Mouse (Mus musculus): Measurements from ENCODE around the gene Map4. TPM values are rescaled to one million over a fixed set of nuclear protein-coding genes. Genes with fewer than 3 reads are reported as not detected.
A peak's percentile ranks its signal among the peaks of the same experiment; 100 is the strongest.
"Not testable (repeated sequence)": the region's sequence is repeated elsewhere in the genome, so short reads cannot be mapped to it uniquely, and the experiment has no call there.

Gene Map4
- total RNA-seq, 2 experiments from 2014 or later: 376 to 378 TPM

DNA sequence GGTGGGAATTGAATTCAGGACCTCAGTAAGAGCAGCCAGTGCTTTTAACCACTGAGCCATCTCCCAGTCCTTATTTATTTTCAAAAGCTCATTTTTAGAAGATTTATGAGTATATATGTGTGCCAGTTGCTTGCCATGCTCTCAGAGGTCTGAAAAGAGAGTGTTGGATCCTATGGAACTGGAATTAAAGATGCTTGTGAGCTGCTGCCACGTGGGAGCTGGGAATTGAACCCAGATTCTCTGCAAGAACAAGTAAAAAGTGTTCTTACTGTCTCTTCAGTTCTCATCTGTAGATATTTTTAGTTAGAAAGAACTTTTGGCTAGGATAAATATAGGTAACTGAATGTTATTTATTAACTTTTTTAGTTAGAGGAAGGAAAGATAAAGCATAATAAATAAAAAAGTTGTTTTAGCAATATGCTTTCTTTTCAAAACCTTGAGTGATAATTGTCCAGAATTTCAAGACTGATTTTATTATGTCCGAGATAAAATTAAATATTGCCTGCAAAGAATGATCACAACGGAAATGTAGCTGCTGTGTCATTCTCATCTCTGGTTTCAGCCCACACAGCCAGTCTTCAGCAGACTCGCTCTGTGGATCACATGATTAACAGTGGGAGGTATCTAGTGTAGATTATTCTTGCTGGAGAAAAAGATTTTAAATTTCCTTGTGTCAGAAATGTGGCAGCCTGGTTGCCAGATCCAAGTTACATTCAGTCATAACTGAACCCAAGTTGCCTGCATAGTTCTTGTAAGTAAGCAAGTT is 37.3 kb downstream of the Map4 start:
- DNase-seq (ENCODE audit: low spot score in 2 of 2): peak; percentile 25 to 26
- intact Hi-C loops (cut with DNase I): no loop called here

DNA sequence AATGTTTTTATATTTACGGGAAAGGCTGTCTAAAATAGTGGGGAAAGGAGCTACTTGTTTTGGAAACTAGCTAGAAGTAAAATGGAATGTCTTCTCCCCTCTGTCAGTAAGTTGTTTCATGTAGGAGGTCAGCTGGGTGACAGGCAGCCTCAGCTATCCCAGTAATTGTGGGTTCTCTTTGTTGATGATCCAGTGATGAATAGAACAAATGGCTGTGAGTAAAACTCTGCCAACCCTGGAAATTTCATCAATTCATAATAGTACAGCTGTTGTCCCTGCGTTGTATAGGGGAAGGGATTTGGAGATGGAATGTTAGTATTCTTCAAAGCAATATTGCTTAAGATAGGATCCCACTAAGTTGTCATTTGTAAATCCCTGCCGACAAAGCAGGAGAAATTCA is 37.9 kb downstream of the Map4 start:
- DNase-seq (ENCODE audit: low spot score in 2 of 2): no peak
- intact Hi-C loops (cut with DNase I): no loop called here

DNA sequence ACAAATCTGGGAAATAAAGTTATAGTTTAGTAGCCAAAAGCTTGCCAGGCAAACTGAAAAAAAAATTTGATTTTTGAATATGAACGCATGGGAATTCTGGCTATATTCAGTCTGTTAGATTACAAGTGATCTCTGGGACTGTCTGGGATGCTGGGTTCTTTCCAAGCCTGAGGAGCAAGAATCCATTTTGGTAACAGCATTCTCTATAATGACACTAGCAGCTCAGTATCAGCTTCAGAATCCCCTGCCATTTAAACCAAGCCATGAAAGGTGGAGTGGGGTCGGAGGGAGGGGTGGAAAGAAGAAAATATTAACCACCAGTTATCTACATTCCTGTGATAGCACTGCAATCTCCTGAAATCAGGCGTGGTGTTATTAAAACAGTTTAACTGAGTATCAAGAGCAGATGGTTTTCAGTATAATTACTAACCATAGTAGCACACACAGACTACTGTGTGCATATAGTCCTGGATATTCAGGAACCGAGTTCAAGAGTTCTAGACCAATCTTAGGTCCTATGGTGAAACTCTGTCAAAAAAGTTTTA is 38.6 kb downstream of the Map4 start:
- intact Hi-C loops (cut with DNase I): no loop called here
- DNase-seq (ENCODE audit: low spot score in 2 of 2): no peak

DNA sequence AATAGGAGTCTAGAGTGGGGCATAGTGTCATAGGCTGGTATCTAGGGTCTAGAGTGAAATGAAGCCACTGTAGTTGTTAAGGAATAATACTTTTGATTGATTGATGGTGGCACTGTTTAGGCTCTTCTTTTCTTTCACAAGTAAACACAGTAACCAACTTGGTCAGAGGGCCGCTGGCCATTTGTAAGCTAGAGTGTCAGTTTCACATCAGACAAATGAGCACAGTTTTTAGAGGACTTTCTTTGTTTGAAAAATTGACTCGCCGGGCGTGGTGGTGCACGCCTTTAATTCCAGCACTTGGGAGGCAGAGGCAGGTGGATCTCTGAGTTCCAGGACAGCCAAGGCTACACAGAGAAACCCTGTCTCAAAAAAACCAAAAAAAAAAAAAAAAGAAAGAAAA is 40.5 kb downstream of the Map4 start:
- DNase-seq (ENCODE audit: low spot score in 2 of 2); intact Hi-C loops (cut with DNase I): not testable (repeated sequence)

DNA sequence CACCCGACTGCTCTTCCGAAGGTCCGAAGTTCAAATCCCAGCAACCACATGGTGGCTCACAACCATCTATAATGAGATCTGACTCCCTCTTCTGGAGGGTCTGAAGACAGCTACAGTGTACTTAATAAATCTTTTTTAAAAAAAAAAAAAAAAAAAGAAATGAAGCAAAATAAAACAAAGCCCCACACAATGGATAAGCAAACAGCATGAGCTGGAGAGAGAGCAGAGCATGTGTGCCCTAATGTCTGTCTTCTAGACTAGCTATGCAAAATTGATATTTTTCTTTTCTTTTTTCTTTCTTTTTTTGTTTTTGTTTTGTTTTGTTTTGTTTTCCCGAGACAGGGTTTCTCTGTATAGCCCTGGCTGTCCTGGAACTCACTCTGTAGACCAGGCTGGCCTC is 49.0 kb downstream of the Map4 start:
- intact Hi-C loops (cut with DNase I): loop anchor here (5.0 kb wide), 2 partner anchors 48 to 83 kb away; partner anchors contain the start of gene Map4
- DNase-seq (ENCODE audit: low spot score in 2 of 2): not testable (repeated sequence)

DNA sequence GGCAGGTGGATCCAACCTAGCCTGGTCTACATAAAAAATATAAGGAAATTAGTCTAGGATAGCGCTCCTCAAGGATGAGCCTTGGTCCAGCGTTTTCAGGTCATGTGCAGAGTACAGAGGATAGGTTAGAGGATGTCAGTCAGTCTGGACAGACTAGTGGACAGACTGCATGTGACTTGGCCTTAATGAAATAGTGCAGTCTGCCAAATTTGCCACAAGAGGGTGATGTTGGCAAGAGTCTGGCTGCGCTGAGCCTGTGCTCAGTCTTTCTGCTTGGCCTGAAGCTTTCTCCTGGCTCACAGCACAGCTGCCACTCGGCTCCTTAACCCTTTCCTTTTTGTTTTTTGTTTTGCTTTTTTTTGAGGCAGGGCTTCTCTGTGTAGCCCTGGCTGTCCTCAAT is 54.2 kb downstream of the Map4 start:
- intact Hi-C loops (cut with DNase I): loop anchor here (5.0 kb wide), 2 partner anchors 67 to 87 kb away; no protein-coding TSS in a partner anchor
- peak; percentile 80 to 84 for DNase-seq (ENCODE audit: low spot score in 2 of 2)

DNA sequence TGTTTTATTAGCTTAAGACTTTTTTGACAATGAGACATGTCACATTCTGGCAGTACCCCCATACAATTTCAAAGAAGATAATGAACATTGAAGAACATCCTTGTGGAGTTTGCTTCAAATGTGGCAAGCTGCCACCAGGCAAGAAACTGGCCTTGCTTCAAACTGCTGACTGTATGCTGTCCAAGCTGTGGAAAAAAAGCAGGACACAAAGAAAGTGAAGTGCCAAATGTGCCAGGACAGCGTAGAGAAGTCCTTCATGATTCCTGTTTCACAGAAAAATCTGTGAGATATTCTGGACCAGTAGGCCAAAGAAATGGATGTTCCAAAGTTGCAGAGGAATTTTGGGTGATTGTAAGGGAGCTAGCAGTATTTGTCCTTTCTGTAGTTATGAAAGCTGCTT is 57.8 kb downstream of the Map4 start:
- intact Hi-C loops (cut with DNase I): loop anchor here (5.0 kb wide), 2 partner anchors 63 to 83 kb away; no protein-coding TSS in a partner anchor
- DNase-seq (ENCODE audit: low spot score in 2 of 2): peak in 1 of 2 experiments; percentile 29

DNA sequence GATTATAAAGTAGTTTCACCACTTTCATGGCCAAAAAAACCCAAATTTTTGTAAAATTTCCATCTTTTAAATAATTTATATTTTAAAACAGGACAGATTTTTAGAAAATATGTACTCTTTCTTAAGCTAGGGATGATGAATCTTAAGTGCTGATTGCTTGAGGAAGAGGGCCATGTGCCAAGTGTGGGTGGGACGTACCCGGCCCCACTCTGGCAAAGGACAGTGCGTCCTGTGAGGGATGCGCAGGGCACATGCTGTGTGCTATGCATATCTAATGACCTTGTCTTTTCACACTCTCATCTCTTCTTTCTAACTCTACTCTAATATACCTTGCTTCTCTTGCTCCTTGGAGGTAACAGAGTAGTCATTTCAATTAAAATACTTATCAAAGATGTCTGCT is 66.2 kb downstream of the Map4 start:
- intact Hi-C loops (cut with DNase I): no loop called here
- DNase-seq (ENCODE audit: low spot score in 2 of 2): peak; percentile 42 to 66

DNA sequence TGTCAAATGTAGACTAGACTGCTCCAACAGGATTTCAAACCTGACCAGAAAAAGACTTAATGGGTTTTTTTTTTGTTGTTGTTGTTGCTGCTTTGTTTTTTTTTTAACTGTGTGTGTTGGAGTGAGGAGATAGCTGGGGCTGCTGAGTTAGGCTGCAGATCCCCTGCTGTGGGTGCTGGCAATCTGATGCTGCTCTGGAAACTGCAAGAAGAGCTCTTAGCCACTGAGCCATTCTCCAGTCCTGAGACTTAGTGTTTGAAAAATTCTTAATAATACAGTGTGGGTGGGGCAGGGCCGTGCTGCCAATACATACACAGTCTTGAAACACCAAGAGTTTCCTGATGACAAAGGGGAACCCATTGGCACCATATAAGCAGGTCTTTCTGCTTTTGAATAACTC is 70.7 kb downstream of the Map4 start:
- no peak for DNase-seq (ENCODE audit: low spot score in 2 of 2)
- intact Hi-C loops (cut with DNase I): no loop called here

DNA sequence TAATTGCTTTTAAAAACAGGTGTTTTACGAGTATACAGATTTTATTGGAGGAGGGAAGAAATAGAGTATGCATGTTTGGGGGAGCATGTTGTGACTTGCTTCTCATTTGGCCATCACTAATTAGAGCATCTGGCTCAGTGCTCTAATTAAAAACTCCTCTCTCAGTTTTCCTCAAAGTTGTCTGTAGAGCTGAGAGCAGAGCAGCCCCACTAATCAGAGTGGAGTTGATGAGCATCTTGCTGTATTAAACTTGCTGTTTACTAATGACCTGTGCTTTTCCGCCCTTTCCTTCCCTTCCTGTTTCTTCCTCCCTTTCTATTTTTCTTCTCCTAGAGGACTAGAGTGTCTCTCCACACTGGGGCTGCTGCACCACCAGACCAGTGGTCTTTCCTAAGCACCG is 71.2 kb downstream of the Map4 start:
- DNase-seq (ENCODE audit: low spot score in 2 of 2): no peak
- intact Hi-C loops (cut with DNase I): no loop called here

DNA sequence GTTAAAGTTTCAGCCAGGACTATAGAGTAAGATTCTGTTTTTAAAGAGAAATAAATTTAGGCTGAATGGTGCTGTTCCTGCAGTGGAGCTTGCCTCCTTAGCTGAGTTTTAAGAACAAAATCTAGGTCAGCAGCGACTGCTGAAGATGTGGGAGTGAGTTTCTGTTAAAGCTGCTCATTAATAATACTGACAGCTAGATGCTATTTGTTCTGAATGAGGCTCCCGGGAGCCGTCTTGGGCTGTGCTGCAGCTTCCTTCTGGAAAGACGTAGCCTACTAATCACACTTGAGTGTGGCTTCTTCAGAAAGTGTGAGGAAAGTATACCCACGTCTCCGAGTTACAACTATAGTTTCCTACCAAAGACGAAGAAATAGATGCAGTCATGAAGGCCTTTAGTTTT is 88.0 kb downstream of the Map4 start:
- DNase-seq (ENCODE audit: low spot score in 2 of 2): peak; percentile 35 to 39
- intact Hi-C loops (cut with DNase I): no loop called here

DNA sequence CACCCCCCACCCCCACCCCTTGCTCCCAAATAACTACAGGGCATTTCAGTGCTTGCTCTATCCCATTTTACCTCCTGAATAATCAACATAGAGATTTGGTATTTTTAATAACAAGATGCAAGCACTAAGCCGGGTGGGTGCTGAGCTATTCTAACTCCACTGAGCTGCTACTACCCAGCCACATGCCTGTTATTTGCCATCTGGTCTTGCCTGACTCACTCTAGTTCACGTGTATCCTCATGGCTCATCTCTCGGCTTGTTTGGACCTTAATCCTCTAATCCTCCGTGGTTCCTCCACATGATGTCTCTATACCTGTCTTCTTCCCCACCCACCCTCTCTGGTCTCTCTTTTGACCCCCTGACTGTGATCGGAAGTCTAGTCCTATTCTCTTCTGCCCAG is 89.1 kb downstream of the Map4 start:
- DNase-seq (ENCODE audit: low spot score in 2 of 2): peak in 1 of 2 experiments; percentile 21

DNA sequence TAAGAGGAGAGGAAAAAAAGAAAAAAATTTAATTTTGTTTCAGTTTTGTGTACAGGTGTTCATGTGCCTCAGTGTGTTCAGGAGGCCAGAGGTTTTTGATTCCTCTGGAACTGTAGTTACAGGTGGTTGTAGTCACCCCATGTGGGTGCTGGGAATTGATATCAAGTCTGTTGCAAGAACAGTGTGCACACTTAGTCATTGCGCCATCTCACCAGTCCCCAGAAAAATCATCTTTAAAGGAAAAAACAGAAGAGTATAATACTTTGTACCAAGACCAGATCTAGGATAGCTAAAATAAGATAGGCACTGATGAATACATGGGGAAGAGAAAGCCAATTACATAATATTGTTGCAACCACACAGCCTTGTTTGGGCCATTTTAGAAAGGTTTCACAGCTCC is 90.2 kb downstream of the Map4 start:
- intact Hi-C loops (cut with DNase I): no loop called here
- no peak for DNase-seq (ENCODE audit: low spot score in 2 of 2)

More for the DNA sequence above, 89.1 kb downstream of the Map4 start:
- intact Hi-C loops (cut with DNase I): no loop called here

DNA sequence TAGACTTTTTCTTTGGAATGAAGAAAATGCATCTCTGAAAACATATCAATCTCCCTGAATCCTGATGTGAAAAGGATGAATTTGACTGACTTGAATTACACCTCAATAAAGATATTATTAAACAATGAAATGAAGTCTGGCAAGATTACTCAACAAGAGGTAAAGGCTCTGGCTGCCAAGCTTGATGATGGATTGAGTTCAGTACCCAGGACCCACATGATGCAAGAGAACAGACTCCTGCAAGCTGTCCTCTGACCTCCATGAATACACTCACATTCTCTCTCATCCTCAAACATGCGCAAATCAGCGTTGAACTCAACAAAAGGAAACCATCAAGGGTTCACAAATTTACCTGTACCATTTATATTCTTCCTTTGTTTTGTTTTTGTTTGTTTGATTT is 90.9 kb downstream of the Map4 start:
- DNase-seq (ENCODE audit: low spot score in 2 of 2): no peak
- intact Hi-C loops (cut with DNase I): no loop called here

DNA sequence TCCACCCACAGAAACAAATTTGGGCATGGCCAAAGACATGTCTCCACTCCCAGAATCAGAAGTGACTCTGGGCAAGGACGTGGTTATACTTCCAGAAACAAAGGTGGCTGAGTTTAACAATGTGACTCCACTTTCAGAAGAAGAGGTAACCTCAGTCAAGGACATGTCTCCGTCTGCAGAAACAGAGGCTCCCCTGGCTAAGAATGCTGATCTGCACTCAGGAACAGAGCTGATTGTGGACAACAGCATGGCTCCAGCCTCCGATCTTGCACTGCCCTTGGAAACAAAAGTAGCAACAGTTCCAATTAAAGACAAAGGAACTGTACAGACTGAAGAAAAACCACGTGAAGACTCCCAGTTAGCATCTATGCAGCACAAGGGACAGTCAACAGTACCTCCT is 103.8 kb downstream of the Map4 start:
- intact Hi-C loops (cut with DNase I): no loop called here
- DNase-seq (ENCODE audit: low spot score in 2 of 2): no peak

DNA sequence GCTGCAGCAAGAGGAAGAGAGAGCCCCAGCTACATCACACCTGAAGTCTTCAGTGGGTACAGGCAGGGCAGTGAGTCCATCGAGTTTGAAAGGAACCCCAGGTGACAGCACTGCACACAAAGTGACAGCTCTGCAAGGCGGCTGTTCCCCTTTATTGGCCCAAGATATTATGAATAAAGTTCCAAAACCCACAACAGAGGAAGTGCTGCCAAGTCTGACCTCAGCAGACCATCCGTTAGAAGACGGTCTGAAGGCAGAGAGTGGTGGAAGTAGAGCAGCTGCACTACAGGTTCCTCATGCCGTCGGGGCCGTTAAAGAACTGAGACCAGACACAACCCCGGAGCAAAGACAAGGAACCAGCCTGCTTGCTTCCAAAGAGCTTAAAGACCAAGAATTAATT is 106.6 kb downstream of the Map4 start:
- DNase-seq (ENCODE audit: low spot score in 2 of 2): no peak
- intact Hi-C loops (cut with DNase I): no loop called here

DNA sequence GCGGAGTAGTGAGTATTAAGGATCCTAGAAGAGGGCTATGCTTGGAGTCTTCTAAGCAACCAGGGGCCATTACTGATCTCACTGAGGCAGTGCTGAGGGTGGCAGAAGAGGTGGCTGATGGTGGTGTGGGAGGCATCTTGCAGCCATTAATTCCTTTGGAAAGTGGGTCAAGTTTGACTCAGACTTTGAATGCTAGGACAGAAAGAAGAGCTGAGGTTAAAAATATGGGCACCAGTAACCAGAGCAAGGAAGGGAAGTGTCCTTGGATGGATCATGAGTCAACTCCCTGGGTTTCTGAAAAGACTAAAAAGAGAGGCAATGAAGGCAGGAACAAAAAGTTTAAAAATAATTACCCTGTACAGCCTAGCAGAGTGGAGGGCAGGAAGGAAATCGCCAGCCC is 107.2 kb downstream of the Map4 start:
- intact Hi-C loops (cut with DNase I): no loop called here
- DNase-seq (ENCODE audit: low spot score in 2 of 2): no peak

DNA sequence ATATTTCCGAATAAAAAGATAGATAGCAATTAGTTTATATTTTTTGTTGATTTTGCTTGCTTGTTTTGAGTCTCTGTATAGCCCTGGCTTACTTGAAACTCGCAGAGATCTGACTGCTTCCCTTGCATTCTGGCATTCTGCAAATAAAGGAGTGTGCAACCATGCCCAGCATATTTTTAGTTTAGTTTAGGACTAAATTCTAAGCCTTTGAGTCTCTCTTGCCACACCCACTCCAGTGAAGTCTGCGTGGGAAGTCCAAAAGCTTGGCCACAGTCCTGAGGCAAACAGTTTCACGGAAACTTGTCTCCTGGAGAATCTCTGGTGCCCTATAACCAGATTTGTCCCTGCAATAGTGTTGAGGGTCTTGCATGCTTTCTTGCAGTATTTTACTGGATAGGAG is 113.1 kb downstream of the Map4 start:
- intact Hi-C loops (cut with DNase I): no loop called here
- DNase-seq (ENCODE audit: low spot score in 2 of 2): peak; percentile 26 to 36

DNA sequence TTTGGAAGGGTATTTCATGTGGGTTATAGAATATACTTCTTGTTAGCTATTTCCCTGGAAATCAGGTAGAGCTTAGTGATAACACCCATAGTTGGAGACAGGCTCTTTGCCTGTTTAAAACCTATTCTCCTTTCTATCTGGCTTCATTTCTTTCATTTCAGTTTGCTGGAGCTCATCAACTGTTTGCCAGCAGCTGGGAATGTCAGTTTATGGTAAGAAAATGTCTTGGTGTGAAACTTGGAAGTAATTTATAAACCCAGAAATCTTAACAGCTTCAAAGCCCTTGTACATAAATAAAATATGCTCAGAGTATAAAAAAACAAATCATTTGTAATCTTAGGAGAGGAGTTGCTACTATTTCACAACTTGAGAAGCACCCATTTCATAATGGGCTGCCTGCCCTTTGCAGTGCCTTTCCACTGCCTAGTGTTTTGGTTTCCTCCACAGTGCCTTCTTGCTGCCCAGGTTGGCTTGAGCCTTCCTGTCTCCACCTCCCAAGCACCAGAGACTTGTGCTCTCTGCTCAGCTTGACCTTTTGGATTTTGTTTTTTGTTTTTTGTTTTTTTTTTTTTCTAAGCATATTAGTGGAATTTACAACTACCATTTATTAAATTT is 114.6 kb downstream of the Map4 start:
- peak in 1 of 2 experiments; percentile 26 for DNase-seq (ENCODE audit: low spot score in 2 of 2)
- intact Hi-C loops (cut with DNase I): no loop called here

DNA sequence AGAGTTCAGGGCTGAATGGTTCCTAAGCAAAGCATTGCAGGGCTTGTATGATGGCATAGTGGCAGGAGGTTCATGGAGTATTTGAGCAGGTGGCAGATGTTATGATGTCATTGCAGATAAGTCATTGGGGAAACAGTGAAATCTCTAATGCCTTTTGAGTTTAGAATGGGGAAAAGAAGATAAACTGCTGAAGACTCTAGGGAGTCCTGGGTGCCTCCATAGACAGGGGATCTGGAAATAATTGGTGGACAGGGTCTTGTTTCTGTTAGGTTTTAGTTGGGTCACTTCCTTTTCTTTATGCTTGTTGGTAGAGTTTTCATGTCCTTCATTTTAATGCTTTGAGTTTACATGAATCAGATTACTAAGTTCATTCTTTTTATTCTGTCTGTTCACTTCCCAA is 116.0 kb downstream of the Map4 start:
- intact Hi-C loops (cut with DNase I): no loop called here
- no peak for DNase-seq (ENCODE audit: low spot score in 2 of 2)

DNA sequence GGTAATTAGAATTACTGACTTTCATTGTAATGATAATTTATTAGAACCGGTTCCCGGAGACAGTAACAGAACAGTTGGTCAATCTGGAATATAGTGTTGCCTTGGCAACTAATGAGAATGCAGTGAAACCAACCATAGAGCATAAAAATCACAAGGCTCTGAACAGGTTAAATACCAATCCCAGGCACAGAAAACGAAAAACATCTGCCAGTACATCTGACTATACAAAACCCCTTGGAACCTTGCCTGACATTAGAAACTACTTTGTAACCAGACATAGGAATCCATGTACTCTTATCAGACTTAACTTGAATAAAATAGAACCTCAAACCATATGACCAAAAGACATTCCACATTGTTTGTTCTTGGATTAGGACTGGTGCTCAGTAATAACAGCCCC is 116.6 kb downstream of the Map4 start:
- intact Hi-C loops (cut with DNase I): no loop called here

More for the DNA sequence above, 116.6 kb downstream of the Map4 start:
- DNase-seq (ENCODE audit: low spot score in 2 of 2): no peak
